ENCODE assay signal across 14 mouse cellular contexts in the genomic region with DNA sequence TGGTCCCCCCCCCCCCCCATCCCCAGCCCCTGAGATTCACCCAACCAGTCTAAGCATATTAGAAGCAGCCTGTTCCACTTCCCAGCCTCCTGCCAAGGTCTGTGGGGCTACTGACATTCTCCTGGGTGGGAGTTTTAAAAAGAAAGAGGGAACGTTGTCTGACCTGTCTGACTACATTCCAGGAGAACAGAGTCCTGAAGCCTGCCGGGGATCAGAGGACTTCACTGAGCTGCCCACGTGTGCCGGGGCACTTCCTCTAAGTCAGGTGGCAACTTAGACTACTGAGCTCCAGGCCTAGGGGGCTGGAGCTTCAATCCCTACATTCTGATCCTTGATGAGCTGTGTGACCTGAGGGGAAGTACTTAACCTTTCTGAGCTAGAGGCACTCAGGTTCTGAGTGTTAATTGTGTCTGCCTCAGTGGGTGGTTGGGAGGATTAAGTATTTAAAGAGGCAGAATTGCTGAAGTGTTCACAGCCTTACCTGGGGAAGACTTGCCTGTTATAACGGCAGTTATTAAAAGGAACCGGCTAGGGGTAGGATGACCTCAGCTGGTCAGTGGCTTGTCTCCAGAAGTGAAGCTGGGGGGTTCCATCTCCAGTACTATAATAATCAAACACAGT. TPM values are rescaled to one million over a fixed set of nuclear protein-coding genes. Genes with fewer than 3 reads are reported as not detected.
DNase-seq lines count a peak whose midpoint lies in the region; ATAC-seq lines count a peak whose summit lies in the region.
"Had no signal": no experiment of that assay in that cellular context is flagged by ENCODE, and none has a peak within 500 bp of the region (broad histone marks: within the 10 kb centered on the region; RNA-seq: fewer than 3 reads in every experiment).

No protein-coding gene starts in this region.

- ATAC-seq in intestine, embryonic 15.5 days: peak; percentile 83
- ATAC-seq in stomach, embryonic 14.5 days (ENCODE audit: insufficient number of reproducible peaks, insufficient read depth, low FRiP score, low read depth): peak; percentile 80
- no peak for ATAC-seq in forebrain, embryonic 11.5 days (replicated peaks; ENCODE audit: low FRiP score)
- ATAC-seq: liver, postnatal 0 days had no signal

- no peak overlapping the region for H3K9ac ChIP-seq in intestine, embryonic 15.5 days
- no peak overlapping the region for H3K9ac ChIP-seq in stomach, embryonic 14.5 days (replicated peaks; ENCODE audit: low read depth, low read length)
- no peak overlapping the region for H3K9ac ChIP-seq in forebrain, embryonic 11.5 days (ENCODE audit: low read length)
- H3K9ac ChIP-seq: liver, postnatal 0 days had no signal

- H3K27me3 ChIP-seq in intestine, embryonic 15.5 days (replicated peaks): no peaks in the 10 kb centered on the region
- no peaks in the 10 kb centered on the region for H3K27me3 ChIP-seq in stomach, embryonic 14.5 days (ENCODE audit: control insufficient read depth, insufficient read depth, low read length)
- H3K27me3 ChIP-seq in forebrain, embryonic 11.5 days (ENCODE audit: control insufficient read depth, insufficient read depth, low read length): no peaks in the 10 kb centered on the region

- 35% methylated on average over 6 of the region's 6 CpGs for WGBS in intestine, embryonic 15.5 days
- WGBS in stomach, embryonic 14.5 days: 49% methylated on average over 6 of the region's 6 CpGs
- WGBS in forebrain, embryonic 11.5 days: 42% methylated on average over 6 of the region's 6 CpGs

- H3K4me3 ChIP-seq in intestine, embryonic 15.5 days (replicated peaks): no peak overlapping the region
- H3K4me3 ChIP-seq in stomach, embryonic 14.5 days (ENCODE audit: low read depth, low read length): no peak overlapping the region
- no peak overlapping the region for H3K4me3 ChIP-seq in forebrain, embryonic 11.5 days (ENCODE audit: low read depth, low read length)
- H3K4me3 ChIP-seq: heart, embryonic 10.5 days; limb, embryonic 10.5 days had no signal

- H3K4me1 ChIP-seq in intestine, embryonic 15.5 days (replicated peaks): no peaks in the 10 kb centered on the region
- H3K4me1 ChIP-seq in stomach, embryonic 14.5 days (ENCODE audit: control insufficient read depth, insufficient read depth, low read length): no peaks in the 10 kb centered on the region
- no peaks in the 10 kb centered on the region for H3K4me1 ChIP-seq in forebrain, embryonic 11.5 days (replicated peaks; ENCODE audit: control insufficient read depth, insufficient read depth, low read length)
- H3K4me1 ChIP-seq: heart, embryonic 10.5 days; limb, embryonic 10.5 days had no signal

- H3K27ac ChIP-seq in intestine, embryonic 15.5 days: no peak overlapping the region
- no peak overlapping the region for H3K27ac ChIP-seq in stomach, embryonic 14.5 days (ENCODE audit: low read length)
- H3K27ac ChIP-seq in forebrain, embryonic 11.5 days (ENCODE audit: low read depth, low read length): no peak overlapping the region
- H3K27ac ChIP-seq: heart, embryonic 10.5 days; limb, embryonic 10.5 days had no signal

- H3K36me3 ChIP-seq in intestine, embryonic 15.5 days: no peaks in the 10 kb centered on the region
- H3K36me3 ChIP-seq in stomach, embryonic 14.5 days (ENCODE audit: control insufficient read depth, insufficient read depth, low read length): no peaks in the 10 kb centered on the region
- no peaks in the 10 kb centered on the region for H3K36me3 ChIP-seq in forebrain, embryonic 11.5 days (ENCODE audit: control insufficient read depth, insufficient read depth, low read length)
- H3K36me3 ChIP-seq: heart, embryonic 10.5 days; limb, embryonic 10.5 days had no signal

- H3K4me2 ChIP-seq in intestine, embryonic 15.5 days (replicated peaks): no peak overlapping the region
- H3K4me2 ChIP-seq in stomach, embryonic 14.5 days (replicated peaks; ENCODE audit: low read depth, low read length): no peak overlapping the region
- no peak overlapping the region for H3K4me2 ChIP-seq in forebrain, embryonic 11.5 days (ENCODE audit: low read depth, low read length, severe bottlenecking)

- peak; percentile 54 for DNase-seq in embryo, embryonic 10 days (ENCODE audit: low spot score)
- no peak for DNase-seq in embryo, embryonic 9.5 days (ENCODE audit: extremely low spot score)
- peak; percentile 14 to 41 for DNase-seq in kidney, postnatal 4 days
- no peak for DNase-seq in right cerebral cortex, postnatal 10 days (ENCODE audit: low spot score in 2 of 2)
- DNase-seq in forebrain, embryonic 11.5 days (ENCODE audit: low spot score): no peak
- no peak for DNase-seq in layer of hippocampus, postnatal 25 days (ENCODE audit: extremely low spot score in 1 of 2, low spot score in 1 of 2)
- DNase-seq: cerebellum, adult 9-11 months; heart, postnatal 4 days; liver, postnatal 0 days; right cerebral cortex, postnatal 14 days had no signal

- H3K9me3 ChIP-seq in intestine, embryonic 15.5 days: no peaks in the 10 kb centered on the region
- no peaks in the 10 kb centered on the region for H3K9me3 ChIP-seq in stomach, embryonic 14.5 days (ENCODE audit: control insufficient read depth, low read depth, low read length)
- no peaks in the 10 kb centered on the region for H3K9me3 ChIP-seq in forebrain, embryonic 11.5 days (ENCODE audit: control insufficient read depth, low read length)
- H3K9me3 ChIP-seq: heart, embryonic 10.5 days; limb, embryonic 10.5 days had no signal

RNA-seq across cellular contexts. Expression of gene Cux1, which starts 41.6 kb away (rescaled TPM):
- polyA plus RNA-seq in intestine, embryonic 15.5 days (2015; fragmentation: Nextera tagmentation; extraction: Ambion mirVana): 62.5 and 68.2 TPM in 2 replicates
- 92.8 and 93.1 TPM in 2 replicates for polyA plus RNA-seq in stomach, embryonic 14.5 days (2014; fragmentation: Nextera tagmentation; extraction: Ambion mirVana)
- polyA plus RNA-seq in forebrain, embryonic 11.5 days (2014; fragmentation: Nextera tagmentation; extraction: Ambion mirVana): 156 and 163 TPM in 2 replicates
- total RNA-seq in layer of hippocampus, postnatal 25 days (2021): 10 to 100 TPM; 36.6 to 37.1 TPM

Comparison
In these comparisons a context has a peak if more than half of its experiments do, and no peak if none do; other contexts are left out.
1. DNase-seq: peak in embryo, embryonic 10 days (single experiment) and kidney, postnatal 4 days (2 of 2); none in embryo, embryonic 9.5 days (single experiment), right cerebral cortex, postnatal 10 days (0 of 2), forebrain, embryonic 11.5 days (single experiment) and layer of hippocampus, postnatal 25 days (0 of 2).